Mouse (Mus musculus): ENCODE measurements around the gene Sprn.

- TF ChIP-seq CTCF (IDR thresholded peaks at IDR 0.05; ENCODE audit: borderline replicate concordance, control insufficient read depth, extremely low read depth, insufficient read depth, low read length, poor library complexity) (no peak), POLR2A (IDR thresholded peaks at IDR 0.05; ENCODE audit: control insufficient read depth, extremely low read depth, insufficient read depth, low read length, poor library complexity) (no peak)
Observed at GRCm38 (mm10) chr7:140180692-140181091, 26.0 kb upstream of the Sprn start.

Data from thymus, adult 2 months (tissue).